ENCODE assay signal across 8 mouse cellular contexts in genomic region chr5:65731173-65732007, GRCm38 (mm10). TPM values are rescaled to one million over a fixed set of nuclear protein-coding genes. Genes with fewer than 3 reads are reported as not detected.
DNase-seq lines count a peak whose midpoint lies in the region; ATAC-seq lines count a peak whose summit lies in the region.

No protein-coding gene starts in this region.

- 44% methylated on average over 9 of the region's 9 CpGs for whole genome bisulfite sequencing in lung, embryonic 16.5 days

- H3K4me2 ChIP-seq in lung, embryonic 16.5 days (ENCODE audit: low read depth, low read length): no peak overlapping the region

- H3K27me3 ChIP-seq in erythroblast, embryonic 14.5 days (ENCODE audit: control insufficient read depth): no peaks in the 10 kb centered on the region
- H3K27me3 ChIP-seq in lung, embryonic 16.5 days (ENCODE audit: control insufficient read depth, insufficient read depth, low read depth, low read length): no peaks in the 10 kb centered on the region

- H3K27ac ChIP-seq in lung, embryonic 16.5 days (ENCODE audit: low read length): peak overlapping the region; percentile 69

- peak; percentile 81 for ATAC-seq in lung, embryonic 16.5 days (ENCODE audit: low read depth)
- ATAC-seq in CD4-positive, CD25-positive, alpha-beta regulatory T cell, adult 4 months: no peak
- ATAC-seq in inflammation-experienced regulatory T-cells, adult 6 months: no peak

- H3K4me3 ChIP-seq in erythroblast, embryonic 14.5 days (replicated peaks): peak overlapping the region; percentile 43
- no peak overlapping the region for H3K4me3 ChIP-seq in lung, embryonic 16.5 days (ENCODE audit: low read length)

- no peaks in the 10 kb centered on the region for H3K9me3 ChIP-seq in erythroblast, embryonic 14.5 days (ENCODE audit: control insufficient read depth, low read length)
- H3K9me3 ChIP-seq in lung, embryonic 16.5 days (ENCODE audit: control insufficient read depth, low read length): 0 out of 2 replicates have a peak, but pooled peaks cover 3% of the 10 kb centered on the region

- peaks cover 67% of the 10 kb centered on the region for H3K4me1 ChIP-seq in erythroblast, embryonic 14.5 days (ENCODE audit: control insufficient read depth)
- peaks cover 8% of the 10 kb centered on the region for H3K4me1 ChIP-seq in lung, embryonic 16.5 days (replicated peaks; ENCODE audit: control insufficient read depth, insufficient read depth, low read length)

- 0 out of 2 replicates have a peak overlapping the region, but pooled peaks have one; percentile 18 for H3K9ac ChIP-seq in lung, embryonic 16.5 days (ENCODE audit: low read length)

- peaks cover 4% of the 10 kb centered on the region for H3K36me3 ChIP-seq in erythroblast, embryonic 14.5 days (ENCODE audit: control insufficient read depth)
- H3K36me3 ChIP-seq in lung, embryonic 16.5 days (ENCODE audit: control insufficient read depth, insufficient read depth, low read length): no peaks in the 10 kb centered on the region

- DNase-seq in adrenal gland, postnatal 25 days: peak; percentile 55
- DNase-seq in kidney, adult 18-20 months: peak; percentile 54
- no peak for DNase-seq in right cerebral cortex, postnatal 14 days
- no peak for DNase-seq in thymus, adult 18-20 months

RNA-seq across cellular contexts. Expression of gene N4bp2, which starts 31.9 kb away (rescaled TPM):
- 15.7 and 28.0 TPM in 2 replicates for total RNA-seq in adrenal gland, postnatal 25 days (2021)
- polyA plus RNA-seq in erythroblast, embryonic 14.5 days (2012): 0.20 and 0.42 TPM in 2 replicates
- 15.7 and 16.4 TPM in 2 replicates for polyA plus RNA-seq in lung, embryonic 16.5 days (2015; fragmentation: Nextera tagmentation; extraction: Ambion mirVana)
- polyA plus RNA-seq in CD4-positive, CD25-positive, alpha-beta regulatory T cell, adult 4 months (2017; shearing (Covaris generic)): 10 to 100 TPM; 11.7 to 13.3 TPM
- polyA plus RNA-seq in inflammation-experienced regulatory T-cells, adult 6 months (2017; shearing (Covaris generic)): 1 to 10 TPM; 4.6 to 8.5 (median 8.1) TPM

RNA-seq across cellular contexts. Expression of gene Pds5a, which starts 33.3 kb away (rescaled TPM):
- 111 and 121 TPM in 2 replicates for total RNA-seq in adrenal gland, postnatal 25 days (2021)
- 0.31 and 0.54 TPM in 2 replicates for polyA plus RNA-seq in erythroblast, embryonic 14.5 days (2012)
- polyA plus RNA-seq in lung, embryonic 16.5 days (2015; fragmentation: Nextera tagmentation; extraction: Ambion mirVana): 53.9 and 59.6 TPM in 2 replicates
- polyA plus RNA-seq in CD4-positive, CD25-positive, alpha-beta regulatory T cell, adult 4 months (2017; shearing (Covaris generic)): 100 to 1,000 TPM in 1 of 2 experiments, 10 to 100 TPM in 1; 85.0 to 102 TPM
- polyA plus RNA-seq in inflammation-experienced regulatory T-cells, adult 6 months (2017; shearing (Covaris generic)): 100 to 1,000 TPM in 1 of 3 experiments, 10 to 100 TPM in 2; 85.9 to 113 (median 93.1) TPM

Comparison
In these comparisons a context has a peak if more than half of its experiments do, and no peak if none do; other contexts are left out.
1. DNase-seq: peak in adrenal gland, postnatal 25 days (single experiment) and kidney, adult 18-20 months (single experiment); none in right cerebral cortex, postnatal 14 days (single experiment) and thymus, adult 18-20 months (0 of 2).
2. RNA of gene Pds5a, which starts 33.3 kb away (polyA plus RNA-seq): 85.0 to 102 TPM in CD4-positive, CD25-positive, alpha-beta regulatory T cell, adult 4 months, 85.9 to 113 TPM in inflammation-experienced regulatory T-cells, adult 6 months and 53.9 to 59.6 TPM in lung, embryonic 16.5 days; 0.31 to 0.54 TPM in erythroblast, embryonic 14.5 days; every median in the first group is over 10 times any median in the second.